Mouse (Mus musculus): ENCODE measurements around the gene St7.

- TF ChIP-seq EP300 (IDR thresholded peaks at IDR 0.05; ENCODE audit: insufficient read depth, low read depth, low read length) (no peak), CTCF (IDR thresholded peaks at IDR 0.05; ENCODE audit: low read depth, low read length) (no peak)
These were observed 92.5 kb downstream of the St7 start for GRCm38 (mm10) chr6:17785248-17785647.
